Mouse (Mus musculus) lung, embryonic 16.5 days (tissue): ENCODE data around the gene Nphs1. TPM values are rescaled to one million over a fixed set of nuclear protein-coding genes. Genes with fewer than 3 reads are reported as not detected.

ENCODE experiments used
- ATAC-seq: fragments of 200-750 bp; cut with Nextera tagmentation; 2 replicates; pipeline ENCODE4 v1.8.0; 2017; ENCODE audit warnings: low read depth, mild to moderate bottlenecking, moderate library complexity
- H3K27ac ChIP-seq: fragments of 300-500 bp; sonication (generic); 2 replicates; pipeline ENCODE4 v1.5.1; 2014; ENCODE audit warnings: mild to moderate bottlenecking, control low read depth, low read length
- H3K27me3 ChIP-seq: fragments of 300-500 bp; sonication (generic); 2 replicates; pipeline ENCODE4 v1.6.1; 2014; ENCODE audit warnings: low read depth, low read length, mixed read lengths; ENCODE audit not compliant: control insufficient read depth, insufficient read depth
- H3K36me3 ChIP-seq: fragments of 300-500 bp; sonication (generic); 2 replicates; pipeline ENCODE4 v1.6.1; 2014; ENCODE audit warnings: low read length; ENCODE audit not compliant: control insufficient read depth, insufficient read depth
- H3K4me1 ChIP-seq: fragments of 300-500 bp; sonication (generic); replicated peaks from 2 replicates; pipeline ENCODE4 v1.6.1; 2014; ENCODE audit warnings: low read length, mixed read lengths; ENCODE audit not compliant: control insufficient read depth, insufficient read depth
- H3K4me2 ChIP-seq: fragments of 300-500 bp; sonication (generic); 2 replicates; pipeline ENCODE4 v1.6.1; 2014; ENCODE audit warnings: low read depth, low read length, control low read depth
- H3K4me3 ChIP-seq: fragments of 300-500 bp; sonication (generic); 2 replicates; pipeline ENCODE4 v1.5.1; 2014; ENCODE audit warnings: mild to moderate bottlenecking, low read length, control low read depth
- H3K9ac ChIP-seq: fragments of 300-500 bp; sonication (generic); 2 replicates; pipeline ENCODE4 v1.6.1; 2014; ENCODE audit warnings: low read length, control low read depth
- H3K9me3 ChIP-seq: fragments of 300-500 bp; sonication (generic); 2 replicates; pipeline ENCODE4 v1.6.1; 2016; ENCODE audit warnings: low read length; ENCODE audit not compliant: control insufficient read depth
- WGBS: fragments of 180-500 bp; shearing (Covaris S2); extraction: QIAGEN DNeasy Blood & Tissue Kit; methylation state at CpG from one replicate; pipeline ENCODE4 v1.1.7; 2014; 5-methylcytosine and 5-hydroxymethylcytosine counted together
- polyA plus RNA-seq: library from polyadenylated mRNA; unstranded; fragments of >200 nt; fragmentation: Nextera tagmentation; extraction: Ambion mirVana; gene quantifications from 2 replicates; pipeline ENCODE4 v1.2.1, GENCODE M21; 2015

Gene Nphs1
- polyA plus RNA-seq, 1 experiment from 2014 or later, result not detected

DNA sequence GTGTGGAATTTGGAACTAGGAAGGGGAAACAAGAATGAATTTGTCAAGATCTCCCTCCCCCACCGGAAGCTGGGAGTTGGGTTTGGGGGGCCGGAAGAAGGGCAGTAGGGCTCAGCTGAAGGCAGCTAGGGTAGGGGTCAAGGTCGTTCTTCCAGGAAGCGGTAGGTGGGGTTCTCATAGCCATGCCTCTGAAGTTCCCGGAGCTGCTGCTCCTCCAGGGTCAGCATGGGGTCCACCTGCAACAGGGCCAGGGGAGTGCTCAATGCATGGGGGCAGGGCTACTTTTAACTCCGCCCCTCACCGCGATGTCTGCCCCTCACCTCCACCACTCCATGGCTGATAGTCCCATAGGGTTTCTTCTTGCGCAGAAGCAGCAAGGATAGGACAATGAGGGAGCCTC, 23.0 kb upstream of the Nphs1 start:
- 37% methylated on average over 9 of the region's 9 CpGs for WGBS
- no peaks in the 10 kb centered on the region for H3K9me3 ChIP-seq
- no peak overlapping the region for H3K4me2 ChIP-seq
- H3K4me3 ChIP-seq, result no peak overlapping the region
- no peak for ATAC-seq
- H3K27me3 ChIP-seq, result no peaks in the 10 kb centered on the region
- H3K4me1 ChIP-seq, result no peaks in the 10 kb centered on the region
- no peak overlapping the region for H3K27ac ChIP-seq
- H3K9ac ChIP-seq, result no peak overlapping the region
- H3K36me3 ChIP-seq, result no peaks in the 10 kb centered on the region

DNA sequence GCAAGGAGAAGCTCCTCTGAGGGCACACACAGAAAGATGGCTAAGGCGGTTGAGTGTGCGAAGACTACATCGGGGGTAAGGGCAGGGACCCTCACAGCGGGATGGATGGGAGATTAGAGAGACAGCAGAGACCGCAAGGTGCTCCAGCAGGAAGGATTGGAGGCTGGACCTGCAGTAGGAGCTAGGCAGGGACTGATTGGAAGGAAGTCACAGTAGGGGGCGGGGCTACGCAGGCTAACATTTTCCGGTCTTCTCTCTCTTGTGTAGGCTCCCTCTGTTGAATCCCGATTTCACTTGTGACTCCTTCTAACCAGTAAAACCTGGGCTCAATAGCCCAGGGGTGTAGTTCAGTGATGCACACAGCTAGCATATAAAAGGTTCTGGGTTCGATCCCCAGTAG, 21.2 kb upstream of the Nphs1 start:
- no peak overlapping the region for H3K4me2 ChIP-seq
- H3K9ac ChIP-seq, result no peak overlapping the region
- ATAC-seq, result no peak
- H3K4me3 ChIP-seq, result no peak overlapping the region
- no peaks in the 10 kb centered on the region for H3K4me1 ChIP-seq
- no peaks in the 10 kb centered on the region for H3K36me3 ChIP-seq
- no peaks in the 10 kb centered on the region for H3K27me3 ChIP-seq
- H3K27ac ChIP-seq, result no peak overlapping the region
- no peaks in the 10 kb centered on the region for H3K9me3 ChIP-seq
- WGBS, result 16% methylated on average over 10 of the region's 10 CpGs

DNA sequence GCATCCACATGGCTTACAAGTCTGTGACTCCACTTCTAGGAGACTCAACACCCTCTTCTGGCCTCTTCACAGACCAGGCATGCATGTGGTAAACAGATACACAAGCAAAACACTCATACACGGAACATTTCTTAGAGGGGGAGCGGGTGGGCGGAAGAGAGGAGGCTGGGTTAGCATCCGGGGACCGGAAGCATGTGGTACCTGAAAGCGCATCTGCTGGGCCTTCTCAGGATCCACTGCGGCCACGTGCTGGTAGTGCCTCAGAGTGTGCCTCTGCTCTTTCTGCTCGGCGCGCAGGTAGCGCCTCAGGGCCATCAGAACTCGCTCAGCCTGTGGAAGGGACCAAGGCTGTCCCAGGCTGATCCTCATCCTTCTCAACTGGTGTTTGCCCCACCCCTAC, 18.4 kb upstream of the Nphs1 start:
- Histone ChIP-seq H3K27ac (no peak overlapping the region), H3K9me3 (no peaks in the 10 kb centered on the region), H3K27me3 (0 out of 2 replicates have a peak, but pooled peaks cover 2% of the 10 kb centered on the region), H3K9ac (no peak overlapping the region), H3K36me3 (no peaks in the 10 kb centered on the region), H3K4me3 (no peak overlapping the region), H3K4me1 (peaks cover 8% of the 10 kb centered on the region), H3K4me2 (no peak overlapping the region)
- WGBS, result 78% methylated on average over 13 of the region's 13 CpGs
- no peak for ATAC-seq

DNA sequence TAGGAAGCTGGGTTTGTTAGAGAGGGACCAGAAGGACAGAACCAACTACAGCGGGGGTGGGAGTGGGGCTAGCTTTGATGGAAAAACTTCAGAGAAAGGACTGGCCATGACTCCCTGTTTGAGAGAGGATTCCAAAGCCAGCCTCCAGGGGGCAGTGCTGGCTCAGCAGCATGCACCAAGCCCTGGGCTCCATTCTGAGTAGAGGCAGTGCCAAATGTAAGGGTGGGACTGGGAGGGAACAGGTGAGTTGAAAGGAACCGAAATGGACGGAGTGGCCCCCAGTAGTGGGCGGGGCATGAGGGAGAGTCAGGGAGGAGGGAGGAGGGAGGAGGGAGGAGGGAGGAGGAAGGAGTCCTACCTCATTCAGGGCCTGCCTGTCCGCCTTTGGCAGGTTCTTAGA, 17.4 kb upstream of the Nphs1 start:
- 17% methylated on average over 4 of the region's 5 CpGs for WGBS
- H3K4me1 ChIP-seq, result peaks cover 14% of the 10 kb centered on the region
- ATAC-seq, result no peak

DNA sequence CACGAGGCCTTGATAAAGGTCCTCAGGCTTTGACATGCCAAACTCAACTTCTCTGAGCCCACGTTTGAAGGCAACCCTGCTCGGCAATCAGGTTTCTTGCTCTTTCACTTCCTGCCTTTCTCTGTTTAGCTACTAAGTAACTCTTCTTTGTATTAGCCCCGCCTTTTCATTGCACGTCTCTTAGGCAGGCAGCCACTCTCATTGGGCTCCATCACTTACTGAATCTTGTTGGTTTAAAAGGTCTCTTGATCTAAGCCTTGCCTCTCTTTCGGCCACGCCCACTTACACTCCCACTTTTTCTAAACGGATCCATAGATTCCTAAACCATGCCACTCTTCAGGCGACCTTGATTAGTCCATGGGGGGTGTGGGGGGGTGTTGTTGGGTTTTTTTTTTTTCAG, 14.4 kb upstream of the Nphs1 start:
- H3K9me3 ChIP-seq, result peaks cover 4% of the 10 kb centered on the region; the same call in 1 of the 2 replicates
- 0 out of 2 replicates have a peak overlapping the region, but pooled peaks have one; percentile 92 for H3K4me2 ChIP-seq
- H3K27me3 ChIP-seq, result 0 out of 2 replicates have a peak, but pooled peaks cover 9% of the 10 kb centered on the region
- WGBS, result 17% methylated on average over 9 of the region's 9 CpGs
- no peak overlapping the region for H3K27ac ChIP-seq
- no peak for ATAC-seq
- peaks cover 15% of the 10 kb centered on the region for H3K4me1 ChIP-seq
- H3K4me3 ChIP-seq, result no peak overlapping the region
- H3K36me3 ChIP-seq, result no peaks in the 10 kb centered on the region
- H3K9ac ChIP-seq, result no peak overlapping the region

More for the DNA sequence above, 17.4 kb upstream of the Nphs1 start:
- Histone ChIP-seq H3K27me3 (0 out of 2 replicates have a peak, but pooled peaks cover 6% of the 10 kb centered on the region), H3K4me2 (no peak overlapping the region), H3K9me3 (no peaks in the 10 kb centered on the region), H3K9ac (no peak overlapping the region), H3K36me3 (no peaks in the 10 kb centered on the region), H3K4me3 (no peak overlapping the region), H3K27ac (no peak overlapping the region)

DNA sequence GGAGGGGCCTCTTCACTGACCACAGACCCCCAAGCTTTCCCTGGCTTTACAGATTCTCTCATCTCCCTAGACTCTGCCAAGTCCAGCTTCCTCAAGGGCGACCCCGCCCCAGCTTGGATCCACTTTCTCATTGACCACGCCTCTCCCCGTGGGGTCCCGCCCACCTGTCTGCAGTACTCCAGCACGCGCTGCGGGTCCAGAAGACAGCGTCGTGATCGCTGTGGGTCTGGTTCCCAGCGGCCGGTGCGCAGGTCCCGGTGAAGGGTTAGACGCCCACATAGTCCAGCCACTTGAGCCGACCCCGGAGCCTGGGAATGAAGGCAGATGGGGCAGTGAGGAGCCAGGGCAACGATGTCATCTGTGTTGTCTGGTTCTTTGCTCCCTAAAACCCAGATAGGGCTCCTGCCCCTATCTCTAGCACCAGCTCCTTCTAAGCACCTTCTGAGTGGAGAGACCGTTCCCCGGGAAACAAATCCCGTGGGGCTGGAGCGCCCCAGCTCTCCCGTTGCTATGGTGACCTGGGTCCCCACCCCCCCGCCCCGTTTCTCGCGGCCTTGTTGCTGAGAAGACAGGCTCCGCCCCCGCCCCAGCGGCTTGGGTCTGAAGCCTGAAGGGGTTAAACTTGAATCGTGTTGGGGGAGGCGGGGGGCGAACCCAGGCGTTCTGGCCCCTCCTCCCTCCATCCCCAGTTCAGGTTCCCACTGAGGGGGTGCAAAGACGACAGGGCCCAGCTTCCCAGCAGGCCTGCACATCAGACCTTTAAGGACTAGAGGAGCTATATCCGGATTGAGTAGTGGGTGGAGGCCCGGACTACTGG, 13.8 kb upstream of the Nphs1 start:
- Histone ChIP-seq H3K36me3 (no peaks in the 10 kb centered on the region), H3K4me2 (peak overlapping the region; percentile 92), H3K4me1 (peaks cover 15% of the 10 kb centered on the region), H3K27me3 (0 out of 2 replicates have a peak, but pooled peaks cover 9% of the 10 kb centered on the region), H3K4me3 (peak overlapping the region; percentile 70), H3K9ac (peak overlapping the region; percentile 69), H3K9me3 (peaks cover 4% of the 10 kb centered on the region; the same call in 1 of the 2 replicates), H3K27ac (no peak overlapping the region)
- WGBS, result under 1% methylated on average over 37 of the region's 38 CpGs
- ATAC-seq, result peak; percentile 27

DNA sequence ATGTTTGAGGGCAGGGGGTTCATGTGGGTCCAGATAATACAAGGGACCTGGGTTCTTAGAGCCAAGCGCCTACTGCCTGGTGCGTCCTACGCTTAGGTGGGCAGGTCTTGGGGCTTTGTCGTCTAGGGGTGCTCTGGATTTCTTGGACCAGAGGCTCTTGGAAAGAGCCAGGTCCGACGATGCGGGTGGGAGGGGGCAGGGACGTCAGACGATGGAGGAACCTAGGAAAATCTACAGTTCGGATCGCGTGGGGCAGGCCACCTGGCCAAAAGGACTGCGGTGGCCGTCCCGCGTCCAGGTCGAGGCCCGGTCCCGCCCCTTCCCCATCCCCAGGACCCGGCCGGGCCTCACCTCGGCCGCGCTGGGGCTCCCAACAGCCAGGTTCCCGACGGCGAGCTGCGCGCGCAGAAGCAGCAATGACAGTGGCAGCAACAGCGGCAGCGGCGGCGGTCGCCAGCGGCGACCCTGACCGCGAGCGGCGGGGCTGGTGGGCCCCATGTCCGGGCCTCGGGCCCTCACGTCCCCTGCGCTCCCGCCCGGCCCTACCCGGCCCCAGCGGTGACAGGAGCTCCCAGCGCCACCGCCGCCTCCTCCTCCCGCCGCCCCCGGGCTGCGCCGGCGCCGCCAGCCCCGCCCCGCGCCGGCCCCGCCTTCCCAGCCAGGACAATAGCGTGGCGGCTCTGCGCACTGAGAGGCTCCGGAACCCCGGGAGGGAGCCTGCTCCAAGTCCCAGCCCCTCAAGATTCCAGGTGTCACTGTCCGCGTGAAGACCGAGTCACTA, 13.0 kb upstream of the Nphs1 start, which contains the start of gene Aplp1:
Gene Aplp1, minus strand, starts transcription at position 565 of the 781 bp plus-strand sequence.
- H3K4me3 ChIP-seq, result peak within 1 kb of the TSS; percentile 70
- H3K9me3 ChIP-seq, result peaks cover 4% of the 10 kb centered on the region; the same call in 1 of the 2 replicates
- no peaks in the 10 kb centered on the region for H3K36me3 ChIP-seq
- ATAC-seq, result peak; percentile 85
- peaks cover 15% of the 10 kb centered on the region for H3K4me1 ChIP-seq
- under 1% methylated on average over 49 of the region's 72 CpGs for WGBS
- H3K27ac ChIP-seq, result no peak within 1 kb of the TSS
- peak within 1 kb of the TSS; percentile 92 for H3K4me2 ChIP-seq
- H3K27me3 ChIP-seq, result 0 out of 2 replicates have a peak, but pooled peaks cover 9% of the 10 kb centered on the region
- peak within 1 kb of the TSS; percentile 69 for H3K9ac ChIP-seq

DNA sequence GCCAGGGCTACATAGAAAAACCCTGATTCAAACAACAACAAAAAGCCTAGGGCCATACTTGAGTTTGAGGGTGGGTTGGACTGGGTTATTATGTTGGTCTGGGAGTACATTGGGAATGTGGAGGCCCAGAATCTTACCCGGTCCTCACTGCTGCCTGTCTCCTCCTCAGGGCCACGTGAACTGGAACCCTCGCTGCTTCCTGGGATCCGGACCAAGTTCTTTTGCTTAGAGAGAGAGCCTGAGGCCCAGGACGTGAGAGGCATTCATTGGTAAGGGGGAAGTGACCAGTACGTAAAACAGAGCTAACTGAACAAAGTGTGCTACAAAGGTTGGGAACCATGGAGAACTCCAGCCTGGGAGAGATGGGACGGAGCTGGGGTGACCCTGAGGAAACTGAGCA, 7.9 kb upstream of the Nphs1 start:
- ATAC-seq, result no peak
- no peaks in the 10 kb centered on the region for H3K36me3 ChIP-seq
- H3K27ac ChIP-seq, result no peak overlapping the region
- no peak overlapping the region for H3K4me2 ChIP-seq
- no peak overlapping the region for H3K9ac ChIP-seq
- peaks cover 35% of the 10 kb centered on the region for H3K27me3 ChIP-seq
- whole genome bisulfite sequencing, result 57% methylated on average over 7 of the region's 7 CpGs
- H3K4me3 ChIP-seq, result no peak overlapping the region
- H3K9me3 ChIP-seq, result peaks cover 4% of the 10 kb centered on the region; the same call in 1 of the 2 replicates
- peaks cover 3% of the 10 kb centered on the region; the same call in 1 of the 2 replicates for H3K4me1 ChIP-seq

DNA sequence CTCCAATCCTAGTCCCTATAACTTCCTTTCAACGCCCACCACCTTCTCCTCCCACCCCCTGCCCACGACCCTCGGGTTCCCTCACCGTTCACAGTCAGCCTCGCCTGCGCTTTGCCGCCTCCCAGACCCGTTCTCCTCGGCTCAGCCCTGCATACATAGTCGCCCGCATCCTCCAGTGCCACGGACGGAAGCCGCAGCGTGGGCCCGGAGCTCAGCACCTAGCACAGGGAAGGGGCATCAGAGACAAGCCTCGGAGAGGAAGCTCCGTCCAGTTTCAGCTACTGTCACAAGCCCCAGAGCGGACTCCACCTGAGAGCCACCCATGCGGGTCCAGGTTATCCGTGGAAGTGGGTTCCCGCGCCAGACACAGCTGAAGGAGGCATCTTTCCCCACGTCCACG, 4.8 kb upstream of the Nphs1 start:
- no peaks in the 10 kb centered on the region for H3K36me3 ChIP-seq
- no peaks in the 10 kb centered on the region; the same call in 1 of the 2 replicates for H3K4me1 ChIP-seq
- ATAC-seq, result no peak
- no peak overlapping the region for H3K4me3 ChIP-seq
- no peak overlapping the region for H3K9ac ChIP-seq
- 17% methylated on average over 25 of the region's 25 CpGs for WGBS
- H3K27me3 ChIP-seq, result peaks cover 60% of the 10 kb centered on the region
- no peaks in the 10 kb centered on the region for H3K9me3 ChIP-seq
- no peak overlapping the region for H3K27ac ChIP-seq
- H3K4me2 ChIP-seq, result no peak overlapping the region
